Mouse (Mus musculus): ENCODE results near the gene Mmp14.
A peak's percentile ranks its signal among the peaks of the same experiment; 100 is the strongest.

Mmp14 gene

DNA sequence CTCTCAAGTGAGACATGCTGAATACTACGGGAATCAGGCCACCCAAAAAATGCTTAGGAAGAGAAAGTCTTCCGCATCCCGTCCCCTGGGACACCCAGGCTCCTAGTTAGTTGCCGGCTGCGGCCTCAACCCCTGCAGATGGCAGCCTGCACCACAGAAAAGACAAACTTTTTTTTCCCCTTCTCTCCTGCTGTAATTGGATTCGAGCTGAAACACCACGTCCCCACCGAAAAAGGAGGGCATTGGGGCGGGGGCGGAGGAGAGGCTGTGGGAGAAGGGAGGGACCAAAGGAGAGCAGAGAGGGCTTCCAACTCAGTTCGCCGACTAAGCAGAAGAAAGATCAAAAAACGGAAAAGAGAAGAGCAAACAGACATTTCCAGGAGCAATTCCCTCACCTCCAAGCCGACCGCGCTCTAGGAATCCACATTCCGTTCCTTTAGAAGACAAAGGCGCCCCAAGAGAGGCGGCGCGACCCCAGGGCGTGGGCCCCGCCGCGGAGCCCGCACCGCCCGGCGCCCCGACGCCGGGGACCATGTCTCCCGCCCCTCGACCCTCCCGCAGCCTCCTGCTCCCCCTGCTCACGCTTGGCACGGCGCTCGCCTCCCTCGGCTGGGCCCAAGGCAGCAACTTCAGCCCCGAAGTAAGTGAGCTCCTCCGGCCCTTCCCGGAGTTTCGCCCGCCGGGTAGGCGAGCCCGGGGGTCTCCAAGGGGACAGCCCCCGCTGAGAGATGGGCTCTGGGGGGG is at the start of gene Mmp14:
TSS of gene Mmp14 (plus strand) at position 279 of the 744 bp plus-strand sequence.
- DNase-seq (ENCODE audit: low read depth), result peak; percentile 93

DNA sequence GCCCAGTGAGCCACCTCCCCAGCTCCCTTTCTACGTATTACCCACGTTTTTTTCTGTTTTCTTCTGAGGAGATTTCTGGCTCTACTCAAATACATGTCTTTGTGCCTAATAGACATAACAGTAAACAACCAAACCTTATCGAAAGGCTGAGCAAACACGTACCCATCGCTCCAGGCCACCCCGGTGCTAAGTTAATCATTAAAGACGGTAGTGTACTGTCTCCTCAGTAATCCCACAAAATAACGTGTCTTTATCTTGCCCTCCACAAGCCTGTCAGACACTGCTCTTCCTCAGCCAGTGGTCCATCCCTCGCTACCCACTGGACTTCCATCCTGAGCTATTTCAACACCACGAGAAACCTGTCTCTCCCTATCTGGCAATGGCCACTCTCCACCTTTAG is 49.6 kb upstream of the Mmp14 start:
- DNase-seq (ENCODE audit: low read depth), result no peak

DNA sequence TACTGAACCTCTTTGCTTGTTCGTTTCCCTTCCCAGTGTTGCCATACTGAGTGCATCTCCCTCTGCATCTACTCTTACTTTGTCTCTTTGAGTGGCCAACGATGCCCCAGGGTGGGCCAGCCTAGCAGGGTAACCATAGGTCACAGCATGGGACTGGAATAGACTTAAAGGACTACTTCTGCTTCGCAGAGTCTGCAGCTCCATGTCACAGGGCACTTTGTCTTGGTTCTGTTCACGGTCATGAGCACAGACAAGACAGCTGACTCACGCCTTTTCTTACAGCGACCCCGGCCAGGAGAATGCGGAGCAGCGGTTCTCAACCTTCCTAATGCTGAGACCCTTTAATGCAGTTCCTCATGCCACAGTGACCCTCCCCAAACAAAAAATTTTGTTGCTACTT is 48.8 kb upstream of the Mmp14 start:
- no peak for DNase-seq (ENCODE audit: low read depth)

DNA sequence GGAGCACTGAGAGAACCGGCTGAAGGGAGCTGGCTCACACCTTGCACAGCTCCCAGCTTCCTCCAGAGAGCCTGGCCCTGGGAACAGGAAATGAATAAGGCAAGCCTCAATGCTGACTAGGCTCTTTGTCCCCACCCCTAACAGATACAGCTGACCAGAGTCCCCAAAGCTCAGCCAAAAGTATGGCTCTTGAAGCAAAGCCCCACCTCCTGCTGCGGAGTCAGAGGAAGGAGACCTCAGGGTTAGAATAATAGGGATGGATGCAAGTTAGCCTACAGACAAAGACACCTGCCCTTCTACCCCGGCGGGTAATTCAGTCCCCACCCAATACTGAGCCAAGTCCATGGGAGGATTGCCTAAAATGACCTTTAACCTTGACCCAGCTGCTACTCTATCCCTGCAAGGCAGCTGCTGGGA is 48.0 kb upstream of the Mmp14 start:
- no peak for DNase-seq (ENCODE audit: low read depth)

DNA sequence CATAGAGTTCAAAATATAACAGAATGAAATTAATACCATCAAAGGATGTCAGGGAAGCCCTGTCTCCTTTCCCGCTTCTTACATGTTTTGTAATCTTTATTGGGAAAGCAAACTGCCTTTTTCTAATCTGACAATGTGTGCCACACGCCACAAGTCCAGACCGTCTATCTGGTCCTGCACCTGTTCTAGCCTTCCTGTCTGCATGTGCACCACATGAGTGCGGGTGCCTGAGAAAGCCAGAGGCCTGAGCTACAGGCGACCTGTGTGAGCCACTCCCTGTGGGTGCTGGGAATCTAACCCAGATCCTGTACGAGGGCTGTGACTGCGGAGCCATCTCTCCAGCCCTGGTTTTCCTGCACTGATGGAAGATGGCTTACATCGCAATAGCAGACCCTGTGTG is 47.0 kb upstream of the Mmp14 start:
- DNase-seq (ENCODE audit: low read depth), result no peak

DNA sequence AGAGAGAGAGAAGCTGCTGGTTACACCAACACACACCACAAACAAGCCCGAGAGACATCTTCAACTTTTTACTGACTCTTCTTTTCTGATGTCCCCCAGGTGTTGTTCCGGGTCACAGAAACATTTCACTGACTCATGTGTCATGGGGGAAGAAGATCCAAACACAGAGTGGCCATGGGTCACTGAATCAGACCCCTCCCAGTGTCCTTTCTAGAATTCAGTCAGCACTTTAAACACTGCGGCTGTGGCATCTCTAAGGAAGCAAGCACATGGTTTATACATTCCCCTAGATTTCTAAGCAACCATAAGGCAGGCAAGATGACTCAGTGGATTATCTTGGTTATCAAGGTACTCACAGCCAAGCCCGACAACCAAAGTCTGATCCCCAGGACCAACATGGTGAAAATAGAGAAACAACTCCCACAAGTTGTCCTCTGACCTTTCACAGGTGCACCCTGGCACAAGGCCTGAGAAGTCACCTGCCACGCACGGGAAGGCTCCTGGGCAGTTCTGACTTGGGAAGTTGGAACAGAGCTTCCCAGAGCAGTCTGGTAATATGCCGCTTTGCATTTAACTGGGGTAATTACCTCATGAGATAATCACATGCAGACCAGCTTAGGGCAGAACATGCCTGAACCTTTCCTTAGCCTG is 45.3 kb upstream of the Mmp14 start:
- DNase-seq (ENCODE audit: low read depth), result no peak

DNA sequence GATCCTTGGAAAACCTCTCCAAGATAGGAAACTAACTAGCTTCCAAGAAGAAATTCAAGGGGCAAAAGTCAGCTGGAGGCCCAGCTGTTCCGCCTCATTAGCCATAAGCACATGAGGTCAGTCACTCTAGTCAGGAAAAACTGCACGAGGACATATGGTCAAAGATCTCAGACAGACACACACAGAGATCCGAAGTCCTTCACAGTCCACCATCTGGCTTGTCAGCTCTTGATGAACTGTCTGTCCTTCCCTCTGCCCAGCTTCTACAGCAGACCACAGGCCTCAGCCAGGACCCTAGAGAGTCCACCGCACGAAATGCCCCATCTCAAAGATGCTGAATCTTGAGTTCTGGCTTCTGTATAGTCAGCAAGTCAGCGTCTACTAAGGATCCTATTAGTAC is 43.9 kb upstream of the Mmp14 start:
- no peak for DNase-seq (ENCODE audit: low read depth)

DNA sequence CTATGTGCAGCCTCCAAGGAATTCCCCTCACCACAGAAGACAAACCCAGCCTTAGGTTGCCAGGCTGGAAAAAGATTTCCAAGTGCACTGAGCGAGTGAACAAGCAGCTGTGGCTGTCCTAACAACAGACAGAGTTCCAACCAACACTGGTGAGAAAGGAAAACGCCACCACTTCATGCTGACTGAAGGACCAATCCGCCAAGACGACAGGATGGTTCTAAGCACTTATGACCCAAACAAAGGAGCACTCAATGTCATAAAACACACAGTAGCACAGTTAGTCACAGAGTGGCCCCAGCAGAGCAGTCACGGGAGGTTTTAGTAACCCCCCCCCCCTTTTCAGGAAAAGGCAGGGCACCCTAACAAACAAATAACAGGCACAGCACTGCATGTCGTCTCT is 40.6 kb upstream of the Mmp14 start:
- no peak for DNase-seq (ENCODE audit: low read depth)

DNA sequence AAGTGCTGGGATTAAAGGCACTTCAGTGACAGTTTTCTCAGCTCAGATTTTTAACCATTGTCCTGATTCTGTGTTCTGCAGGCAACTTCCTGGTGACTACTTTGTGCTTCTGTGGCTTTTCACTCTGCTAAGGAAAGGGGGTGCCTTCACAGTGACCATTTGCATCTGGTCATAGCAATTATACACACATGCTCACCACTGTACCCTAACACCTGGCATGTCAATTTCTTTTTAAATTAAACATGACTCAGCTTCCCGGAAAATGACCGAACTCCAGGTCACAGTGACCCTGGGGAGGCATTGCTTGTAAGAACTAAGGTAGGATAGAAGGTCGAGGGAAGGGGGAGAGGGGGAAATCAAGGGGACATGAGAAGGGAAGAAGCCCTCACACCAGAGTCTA is 37.6 kb upstream of the Mmp14 start:
- DNase-seq (ENCODE audit: low read depth), result no peak

DNA sequence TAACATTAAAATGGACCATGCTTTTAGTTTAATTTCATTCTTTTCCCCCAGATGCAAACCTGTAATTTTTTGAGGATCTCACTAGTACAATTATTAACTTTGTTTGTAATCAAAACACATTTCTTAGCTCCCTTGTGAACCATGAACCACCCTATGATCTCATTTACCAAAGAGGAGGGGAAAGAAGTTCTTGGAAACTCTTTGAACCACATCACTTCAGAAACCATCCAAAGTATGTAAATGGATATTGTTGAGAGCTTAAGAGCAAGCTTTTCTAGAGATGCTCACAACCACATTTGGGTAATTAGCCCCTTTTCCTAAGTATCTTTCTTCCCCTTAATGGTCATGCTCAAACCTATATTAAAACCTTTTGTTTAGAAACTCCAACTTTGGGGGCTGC is 37.1 kb upstream of the Mmp14 start:
- DNase-seq (ENCODE audit: low read depth), result no peak

DNA sequence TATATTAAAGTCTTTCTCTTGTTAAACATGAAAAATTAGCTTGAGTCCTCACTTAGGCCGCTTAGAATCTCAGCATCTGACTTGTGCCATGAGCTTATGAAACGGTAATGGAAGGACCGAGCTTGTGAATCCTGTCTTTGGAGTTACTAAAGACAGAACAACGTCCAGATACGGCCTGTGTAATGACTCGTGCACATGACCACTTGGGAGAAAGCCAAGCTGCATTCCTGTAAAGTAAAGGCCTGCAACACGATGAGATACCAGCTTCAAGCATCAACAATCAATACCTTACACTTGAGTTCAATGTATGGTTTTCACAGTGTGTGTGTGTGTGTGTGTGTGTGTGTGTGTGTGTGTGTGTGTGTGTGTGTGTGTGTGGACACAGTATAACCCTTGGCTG is 34.7 kb upstream of the Mmp14 start:
- peak; percentile 73 for DNase-seq (ENCODE audit: low read depth)

DNA sequence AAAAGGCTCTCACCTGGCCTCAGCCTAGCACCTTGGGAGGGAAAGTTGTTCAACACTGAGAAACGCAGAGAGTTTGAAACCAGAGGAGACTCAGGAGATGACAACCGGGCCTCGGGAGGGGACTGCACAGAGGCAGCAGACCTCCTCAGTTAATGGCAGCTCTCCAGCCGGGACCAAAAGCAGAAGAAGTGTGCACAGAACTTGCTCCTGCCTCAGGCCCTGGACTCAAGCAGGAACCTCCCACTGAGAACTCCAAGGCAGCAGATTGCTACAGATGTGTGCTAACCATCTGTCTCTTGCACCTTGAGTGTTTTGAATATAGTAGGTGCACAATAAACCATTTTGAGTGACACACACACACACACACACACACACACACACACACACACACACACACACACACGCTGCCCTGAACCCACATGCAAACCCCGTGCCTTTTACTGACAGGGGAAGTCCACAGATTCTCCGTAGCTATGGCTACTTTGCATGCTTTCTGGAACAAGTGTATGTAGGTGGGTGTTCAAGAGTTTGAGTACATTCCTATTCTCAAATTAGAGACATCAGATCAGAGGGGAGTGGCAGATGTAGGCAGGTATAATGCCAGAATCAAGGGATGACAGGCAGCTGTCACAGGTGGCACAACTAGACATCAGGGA is 33.4 kb upstream of the Mmp14 start:
- no peak for DNase-seq (ENCODE audit: low read depth)

DNA sequence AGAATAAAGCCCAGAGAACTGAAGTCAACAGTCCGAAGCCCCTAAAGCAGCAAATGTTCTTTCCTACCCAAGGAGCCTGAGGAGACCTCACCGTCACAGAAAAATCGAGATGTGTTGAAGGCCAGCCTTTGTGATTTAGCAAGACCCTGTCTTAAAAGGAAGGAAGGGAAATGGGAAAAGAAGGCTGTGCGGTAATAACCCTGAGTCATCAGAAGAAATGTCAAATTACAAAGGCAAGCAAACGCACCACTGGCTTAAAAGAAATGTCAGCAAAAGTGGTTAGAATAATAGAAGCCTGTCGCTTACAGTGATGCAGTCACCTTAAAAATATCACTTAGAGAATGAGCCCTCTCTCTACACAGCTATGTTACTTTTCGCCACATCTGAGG is 32.9 kb upstream of the Mmp14 start:
- DNase-seq (ENCODE audit: low read depth), result no peak

DNA sequence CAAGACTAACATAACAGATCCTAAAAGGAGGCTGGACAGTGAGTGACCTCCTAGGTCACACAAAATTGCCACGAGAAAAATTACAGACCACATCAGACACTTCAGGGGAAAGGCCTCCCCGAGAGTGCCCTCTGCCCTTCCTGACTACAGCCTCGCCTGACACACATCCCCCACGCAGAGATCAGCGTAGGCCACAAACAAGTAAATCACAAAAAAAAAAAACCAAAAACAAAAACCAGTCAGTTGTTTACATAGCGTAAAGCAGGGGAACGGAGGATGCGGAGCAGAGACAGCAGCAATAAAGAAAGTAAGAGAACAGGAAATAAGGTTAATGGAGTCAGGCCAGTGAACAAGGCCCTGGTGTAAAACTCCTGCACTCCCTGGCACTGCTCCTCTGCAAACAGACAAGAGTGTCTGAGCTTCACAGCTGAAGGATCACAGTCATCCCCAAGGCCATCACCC is 32.5 kb upstream of the Mmp14 start:
- no peak for DNase-seq (ENCODE audit: low read depth)

DNA sequence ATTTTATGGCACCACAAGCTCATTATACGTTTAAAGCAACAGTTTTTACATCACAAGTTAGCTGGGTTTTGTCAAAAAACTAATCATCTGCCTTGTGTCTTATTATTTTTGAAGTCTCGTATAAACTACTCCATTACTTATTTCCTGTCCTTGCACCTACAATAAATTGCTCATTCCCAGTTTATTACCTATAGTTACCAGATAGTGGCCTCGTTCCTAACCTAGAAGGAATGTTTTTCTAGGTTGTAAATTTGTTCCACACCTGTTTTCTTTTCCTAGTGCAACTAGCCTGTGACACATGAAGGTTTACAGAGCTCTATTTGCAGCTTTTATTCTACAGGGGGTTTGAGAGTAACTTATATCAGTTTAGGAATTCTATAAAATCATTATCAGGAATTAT is 29.7 kb upstream of the Mmp14 start:
- no peak for DNase-seq (ENCODE audit: low read depth)

DNA sequence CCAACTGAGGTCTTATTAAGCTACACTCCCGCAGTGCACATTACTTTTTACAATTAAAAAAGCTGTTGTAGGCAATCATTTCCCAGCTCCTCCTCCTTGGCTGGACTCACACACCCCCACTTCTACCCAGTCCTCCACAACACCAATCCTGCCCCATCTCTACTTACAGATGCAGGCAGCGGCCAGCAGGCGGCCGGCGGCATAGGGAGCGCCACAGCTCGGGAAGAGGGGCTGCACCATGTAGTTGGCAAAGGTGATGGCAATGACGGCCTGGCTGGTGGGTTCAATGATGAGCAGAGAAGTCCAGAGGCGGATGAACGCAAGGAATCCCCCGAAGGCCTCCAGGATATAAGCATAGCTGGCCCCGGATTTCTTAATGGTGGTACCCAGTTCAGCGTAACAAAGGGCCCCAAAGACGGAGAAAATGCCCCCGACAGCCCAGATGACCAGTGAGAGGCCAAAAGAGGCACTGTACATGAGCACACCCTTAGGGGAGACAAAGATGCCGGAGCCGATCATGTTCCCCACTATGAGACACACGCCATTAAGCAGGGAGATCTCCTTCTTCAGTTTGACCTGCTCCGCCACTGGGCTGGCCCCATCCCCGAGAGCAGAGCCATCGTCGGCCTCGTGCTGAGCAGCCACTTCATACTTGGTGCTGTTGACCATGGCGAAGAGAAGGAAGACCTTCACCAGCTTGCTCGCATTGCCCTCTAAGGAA is 22.9 kb upstream of the Mmp14 start:
- no peak for DNase-seq (ENCODE audit: low read depth)

DNA sequence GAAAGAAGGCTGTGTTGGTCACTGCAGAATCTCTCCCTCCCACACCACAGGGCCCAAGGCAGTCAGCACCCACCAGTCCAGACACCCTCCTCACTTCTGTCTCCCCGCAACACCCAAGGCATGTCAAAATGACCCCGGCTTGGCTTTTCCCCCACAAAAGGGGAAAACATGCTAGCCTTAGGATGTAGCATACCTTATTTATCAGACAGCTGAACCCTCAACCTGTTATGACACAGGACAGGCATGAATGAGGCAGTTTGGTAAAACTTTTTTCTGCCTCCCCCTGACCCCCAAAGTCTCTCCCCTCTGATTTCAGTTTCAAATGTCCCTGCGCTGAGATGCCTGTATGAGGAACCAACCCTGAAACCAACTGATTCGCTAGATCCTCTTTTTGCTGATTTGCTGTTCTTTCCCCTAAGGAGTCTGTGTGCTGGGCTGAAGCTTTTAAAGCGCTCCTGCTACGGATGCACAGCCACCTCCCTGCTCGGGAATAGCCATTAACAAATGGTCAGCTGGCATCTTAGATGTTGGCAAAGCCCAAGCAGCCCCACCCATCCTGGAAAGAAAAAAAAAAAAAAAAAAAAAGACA is 22.3 kb upstream of the Mmp14 start:
- no peak for DNase-seq (ENCODE audit: low read depth)

DNA sequence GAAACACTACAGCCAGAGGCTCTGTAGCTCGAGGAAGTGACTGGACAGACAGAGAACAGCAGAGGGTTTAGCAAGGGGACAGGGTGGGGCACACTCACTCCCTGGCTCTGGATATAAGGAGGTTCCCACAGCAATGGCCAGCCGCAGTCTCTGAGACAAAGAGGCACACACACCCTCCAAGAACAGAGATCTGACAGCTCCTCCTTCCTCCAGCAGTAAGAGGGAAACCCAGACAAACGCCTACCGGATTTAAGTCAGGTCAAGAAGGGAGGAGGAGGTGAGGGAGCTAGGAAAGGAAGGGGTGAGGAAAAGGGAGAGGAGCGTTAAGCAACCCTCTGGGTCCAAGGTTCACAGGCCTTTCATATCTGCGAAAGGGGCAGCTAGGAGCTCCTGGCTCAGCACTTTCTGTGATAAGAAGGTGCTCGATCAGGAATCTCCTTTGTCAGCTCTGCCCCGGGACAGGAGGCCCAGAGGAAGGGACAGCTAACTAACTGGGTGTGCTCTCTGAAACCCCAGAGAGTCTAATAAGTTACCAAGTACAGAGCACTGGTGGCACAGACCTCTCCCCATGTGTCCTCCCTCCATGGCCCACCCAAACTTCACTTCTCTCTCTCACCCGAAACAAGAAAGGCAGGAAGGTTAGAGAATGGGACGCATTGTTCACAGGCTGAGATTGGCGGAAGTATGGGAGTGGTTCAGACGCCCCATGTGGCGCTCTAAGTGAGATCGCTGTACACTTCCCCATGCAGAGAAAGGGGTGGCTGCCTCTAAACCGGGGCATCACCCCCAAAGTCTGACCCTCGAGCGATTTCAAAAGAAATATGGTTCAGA is 21.2 kb upstream of the Mmp14 start:
- no peak for DNase-seq (ENCODE audit: low read depth)

DNA sequence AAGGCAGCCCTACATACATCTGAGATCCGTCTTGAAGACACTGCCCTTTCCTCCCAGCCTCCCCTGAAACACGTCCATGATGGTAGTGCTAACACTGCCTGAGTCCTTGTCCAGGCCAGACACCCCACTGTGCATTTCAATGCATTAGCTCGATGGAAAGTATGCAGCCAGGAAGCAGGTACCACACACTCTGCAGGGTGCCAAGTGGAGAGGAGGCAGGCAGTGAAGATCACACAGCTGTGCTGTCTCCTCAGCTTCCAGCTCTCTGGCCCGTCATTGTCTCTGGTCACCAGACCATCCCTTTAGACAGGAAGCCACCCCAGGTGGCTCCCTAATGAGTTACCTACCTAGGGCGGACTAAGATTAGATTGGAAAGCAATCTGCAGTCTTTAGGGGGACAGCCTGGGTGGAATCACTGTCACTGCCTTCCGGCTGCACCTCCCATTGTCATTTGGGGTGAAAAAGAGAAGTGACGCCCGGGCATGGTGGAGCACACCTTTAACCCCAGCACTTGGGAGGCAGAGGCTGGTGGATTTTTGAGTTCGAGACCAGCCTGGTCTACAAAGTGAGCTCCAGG is 19.3 kb upstream of the Mmp14 start:
- no peak for DNase-seq (ENCODE audit: low read depth)

DNA sequence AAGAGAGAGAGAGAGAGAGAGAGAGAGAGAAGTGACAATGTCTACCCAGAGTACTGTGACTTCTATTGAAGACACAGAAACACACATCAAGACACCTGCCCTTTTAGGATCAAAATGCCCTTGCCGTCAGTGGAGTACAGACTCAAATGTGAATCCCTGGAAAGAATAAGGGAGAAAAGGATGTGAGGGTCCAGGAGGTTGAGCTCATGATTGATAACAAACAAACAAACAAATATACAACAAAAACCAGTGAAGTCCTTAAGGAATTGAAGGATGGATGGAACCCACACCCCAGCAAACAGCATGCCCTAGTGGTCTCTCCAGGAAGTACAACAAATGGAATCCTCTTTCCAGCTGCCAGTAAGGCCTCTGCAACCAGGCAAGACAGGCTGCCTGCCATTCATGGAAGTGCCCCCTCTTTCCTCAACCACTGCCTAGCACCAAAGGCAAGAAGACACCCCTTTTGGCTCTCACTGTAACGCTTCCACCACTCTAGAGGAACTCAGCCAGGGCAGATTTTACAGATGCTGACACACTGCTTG is 18.7 kb upstream of the Mmp14 start:
- peak; percentile 79 for DNase-seq (ENCODE audit: low read depth)
